Mouse (Mus musculus) stomach, embryonic 15.5 days (tissue): Measurements from ENCODE around the gene Sergef. TPM values are rescaled to one million over a fixed set of nuclear protein-coding genes. Genes with fewer than 3 reads are reported as not detected.
"Not testable (repeated sequence)": the region's sequence is repeated elsewhere in the genome, so short reads cannot be mapped to it uniquely, and the experiment has no call there.

Source experiments
- ATAC-seq: fragments of 200-750 bp; cut with Nextera tagmentation; 2 replicates; pipeline ENCODE4 v1.8.0; 2017; ENCODE audit warnings: low read depth, moderate number of reproducible peaks, moderate TSS enrichment; ENCODE audit not compliant: insufficient read depth, low FRiP score
- H3K27ac ChIP-seq: fragments of 300-500 bp; sonication (generic); 2 replicates; pipeline ENCODE4 v1.5.1; 2015; ENCODE audit warnings: mild to moderate bottlenecking, inconsistent platforms
- H3K27me3 ChIP-seq: fragments of 300-500 bp; sonication (generic); replicated peaks from 2 replicates; pipeline ENCODE4 v1.6.1; 2015; ENCODE audit warnings: inconsistent platforms
- H3K36me3 ChIP-seq: fragments of 300-500 bp; sonication (generic); 2 replicates; pipeline ENCODE4 v1.6.1; 2015; ENCODE audit warnings: inconsistent platforms
- H3K4me1 ChIP-seq: fragments of 300-500 bp; sonication (generic); 2 replicates; pipeline ENCODE4 v1.6.1; 2015; ENCODE audit warnings: inconsistent platforms
- H3K4me2 ChIP-seq: fragments of 300-500 bp; sonication (generic); 2 replicates; pipeline ENCODE4 v1.6.1; 2015; ENCODE audit warnings: mild to moderate bottlenecking, inconsistent platforms
- H3K4me3 ChIP-seq: fragments of 300-500 bp; sonication (generic); replicated peaks from 2 replicates; pipeline ENCODE4 v1.5.1; 2015; ENCODE audit warnings: inconsistent platforms
- H3K9ac ChIP-seq: fragments of 300-500 bp; sonication (generic); 2 replicates; pipeline ENCODE4 v1.6.1; 2015; ENCODE audit warnings: inconsistent platforms
- H3K9me3 ChIP-seq: fragments of 300-500 bp; sonication (generic); 2 replicates; pipeline ENCODE4 v1.6.1; 2016; ENCODE audit warnings: inconsistent platforms
- WGBS: fragments of 180-500 bp; shearing (Covaris S2); methylation state at CpG from one replicate; pipeline ENCODE4 v1.1.7; 2015; 5-methylcytosine and 5-hydroxymethylcytosine counted together
- polyA plus RNA-seq: library from polyadenylated mRNA; unstranded; fragments of >200 nt; fragmentation: Nextera tagmentation; extraction: Ambion mirVana; gene quantifications from 2 replicates; pipeline ENCODE4 v1.2.1, GENCODE M21; 2015

The Sergef gene
- polyA plus RNA-seq, 1 experiment from 2014 or later: 17.2 TPM

- Histone ChIP-seq H3K4me3 (no peak overlapping the region), H3K27ac (no peak overlapping the region), H3K9me3 (no peaks in the 10 kb centered on the region), H3K9ac (no peak overlapping the region), H3K4me2 (no peak overlapping the region), H3K36me3 (no peaks in the 10 kb centered on the region), H3K27me3 (no peaks in the 10 kb centered on the region), H3K4me1 (no peaks in the 10 kb centered on the region)
- no peak for ATAC-seq
- WGBS: 87% methylated on average over 2 of the region's 2 CpGs
Observed at GRCm38 (mm10) chr7:46597006-46597405, 42.6 kb downstream of the Sergef start.

GRCm38 (mm10) chr7:46591546-46591945 lies 48.1 kb downstream of the Sergef start:
- no peak overlapping the region for H3K4me2 ChIP-seq
- 85% methylated on average over 7 of the region's 7 CpGs for WGBS
- no peaks in the 10 kb centered on the region for H3K27me3 ChIP-seq
- H3K4me3 ChIP-seq: no peak overlapping the region
- no peak overlapping the region for H3K9ac ChIP-seq
- H3K9me3 ChIP-seq: no peaks in the 10 kb centered on the region
- no peak overlapping the region for H3K27ac ChIP-seq
- no peak for ATAC-seq
- H3K36me3 ChIP-seq: no peaks in the 10 kb centered on the region
- no peaks in the 10 kb centered on the region for H3K4me1 ChIP-seq

- 77% methylated on average over 12 of the region's 12 CpGs for WGBS
Observed at GRCm38 (mm10) chr7:46589181-46589580, 50.4 kb downstream of the Sergef start.

GRCm38 (mm10) chr7:46588005-46588404 lies 51.6 kb downstream of the Sergef start:
- H3K4me2 ChIP-seq: no peak overlapping the region
- 78% methylated on average over 7 of the region's 7 CpGs for WGBS

More at GRCm38 (mm10) chr7:46589181-46589580, 50.4 kb downstream of the Sergef start:
- no peak for ATAC-seq
- no peaks in the 10 kb centered on the region for H3K27me3 ChIP-seq
- H3K36me3 ChIP-seq: no peaks in the 10 kb centered on the region
- no peak overlapping the region for H3K27ac ChIP-seq
- no peak overlapping the region for H3K4me2 ChIP-seq
- H3K4me3 ChIP-seq: no peak overlapping the region
- H3K9me3 ChIP-seq: no peaks in the 10 kb centered on the region
- H3K9ac ChIP-seq: no peak overlapping the region
- no peaks in the 10 kb centered on the region for H3K4me1 ChIP-seq

GRCm38 (mm10) chr7:46587466-46587865 lies 52.1 kb downstream of the Sergef start:
- Histone ChIP-seq H3K27ac (no peak overlapping the region), H3K9ac (no peak overlapping the region), H3K4me1 (no peaks in the 10 kb centered on the region), H3K27me3 (no peaks in the 10 kb centered on the region), H3K9me3 (no peaks in the 10 kb centered on the region), H3K36me3 (no peaks in the 10 kb centered on the region), H3K4me3 (no peak overlapping the region), H3K4me2 (no peak overlapping the region)
- no peak for ATAC-seq
- WGBS: 51% methylated on average over 17 of the region's 17 CpGs

More at GRCm38 (mm10) chr7:46588005-46588404, 51.6 kb downstream of the Sergef start:
- Histone ChIP-seq H3K4me1 (no peaks in the 10 kb centered on the region), H3K36me3 (no peaks in the 10 kb centered on the region), H3K27me3 (no peaks in the 10 kb centered on the region), H3K4me3 (no peak overlapping the region), H3K9me3 (no peaks in the 10 kb centered on the region), H3K9ac (no peak overlapping the region), H3K27ac (no peak overlapping the region)
- no peak for ATAC-seq

GRCm38 (mm10) chr7:46586621-46587216 lies 52.9 kb downstream of the Sergef start:
- ATAC-seq: no peak
- no peak overlapping the region for H3K9ac ChIP-seq
- no peak overlapping the region for H3K4me3 ChIP-seq
- no peak overlapping the region for H3K27ac ChIP-seq
- WGBS: 82% methylated on average over 10 of the region's 10 CpGs
- no peaks in the 10 kb centered on the region for H3K27me3 ChIP-seq
- no peaks in the 10 kb centered on the region for H3K4me1 ChIP-seq
- H3K4me2 ChIP-seq: no peak overlapping the region
- no peaks in the 10 kb centered on the region for H3K36me3 ChIP-seq
- no peaks in the 10 kb centered on the region for H3K9me3 ChIP-seq

GRCm38 (mm10) chr7:46582750-46583149 lies 56.9 kb downstream of the Sergef start:
- no peak overlapping the region for H3K27ac ChIP-seq
- no peak overlapping the region for H3K4me3 ChIP-seq
- no peaks in the 10 kb centered on the region for H3K27me3 ChIP-seq
- no peaks in the 10 kb centered on the region for H3K9me3 ChIP-seq
- ATAC-seq: no peak
- H3K36me3 ChIP-seq: no peaks in the 10 kb centered on the region
- WGBS: 89% methylated on average over 6 of the region's 6 CpGs
- no peak overlapping the region for H3K4me2 ChIP-seq
- H3K9ac ChIP-seq: no peak overlapping the region
- no peaks in the 10 kb centered on the region for H3K4me1 ChIP-seq

- ATAC-seq: no peak
- Histone ChIP-seq H3K4me1 (no peaks in the 10 kb centered on the region), H3K4me3 (no peak overlapping the region), H3K9me3 (no peaks in the 10 kb centered on the region), H3K27ac (no peak overlapping the region), H3K27me3 (no peaks in the 10 kb centered on the region), H3K36me3 (no peaks in the 10 kb centered on the region), H3K4me2 (no peak overlapping the region), H3K9ac (no peak overlapping the region)
- whole genome bisulfite sequencing: 76% methylated on average over 8 of the region's 8 CpGs
Observed at GRCm38 (mm10) chr7:46581358-46581930, 58.2 kb downstream of the Sergef start.

GRCm38 (mm10) chr7:46578091-46578490 lies 61.5 kb downstream of the Sergef start:
- Histone ChIP-seq H3K4me1 (no peaks in the 10 kb centered on the region), H3K4me3 (no peak overlapping the region), H3K36me3 (no peaks in the 10 kb centered on the region), H3K27ac (no peak overlapping the region), H3K27me3 (no peaks in the 10 kb centered on the region), H3K9me3 (no peaks in the 10 kb centered on the region), H3K4me2 (no peak overlapping the region), H3K9ac (no peak overlapping the region)
- no peak for ATAC-seq
- WGBS: 85% methylated on average over 5 of the region's 5 CpGs

- H3K36me3 ChIP-seq: no peaks in the 10 kb centered on the region
- H3K4me1 ChIP-seq: no peaks in the 10 kb centered on the region
- WGBS: 87% methylated on average over 2 of the region's 2 CpGs
- H3K27ac ChIP-seq: no peak overlapping the region
- no peak overlapping the region for H3K4me2 ChIP-seq
- no peak overlapping the region for H3K4me3 ChIP-seq
- H3K27me3 ChIP-seq: no peaks in the 10 kb centered on the region
- no peaks in the 10 kb centered on the region for H3K9me3 ChIP-seq
- no peak overlapping the region for H3K9ac ChIP-seq
- ATAC-seq: no peak
Observed at GRCm38 (mm10) chr7:46575897-46576296, 63.7 kb downstream of the Sergef start.

GRCm38 (mm10) chr7:46572803-46573594 lies 66.6 kb downstream of the Sergef start:
- no peaks in the 10 kb centered on the region for H3K4me1 ChIP-seq
- 79% methylated on average over 15 of the region's 15 CpGs for WGBS
- no peaks in the 10 kb centered on the region for H3K36me3 ChIP-seq
- no peaks in the 10 kb centered on the region for H3K9me3 ChIP-seq
- no peak overlapping the region for H3K27ac ChIP-seq
- no peak overlapping the region for H3K4me3 ChIP-seq
- H3K27me3 ChIP-seq: no peaks in the 10 kb centered on the region
- H3K9ac ChIP-seq: no peak overlapping the region
- H3K4me2 ChIP-seq: no peak overlapping the region
- ATAC-seq: no peak

GRCm38 (mm10) chr7:46569509-46569908 lies 70.1 kb downstream of the Sergef start:
- not testable (repeated sequence) for ATAC-seq, H3K4me2 ChIP-seq, H3K9me3 ChIP-seq, H3K27ac ChIP-seq, H3K4me1 ChIP-seq, H3K9ac ChIP-seq, H3K27me3 ChIP-seq, H3K4me3 ChIP-seq, H3K36me3 ChIP-seq
- 70% methylated on average over 9 of the region's 9 CpGs for WGBS
